Mouse (Mus musculus) fibroblast of lung, adult 2 months (primary cell): ENCODE measurements around the gene Ncoa5.

Experiments
- DNase-seq: peaks from one replicate; pipeline ENCODE4 v3.0.0-alpha.2; 2011; ENCODE audit warnings: low read depth

Ncoa5 gene

DNA sequence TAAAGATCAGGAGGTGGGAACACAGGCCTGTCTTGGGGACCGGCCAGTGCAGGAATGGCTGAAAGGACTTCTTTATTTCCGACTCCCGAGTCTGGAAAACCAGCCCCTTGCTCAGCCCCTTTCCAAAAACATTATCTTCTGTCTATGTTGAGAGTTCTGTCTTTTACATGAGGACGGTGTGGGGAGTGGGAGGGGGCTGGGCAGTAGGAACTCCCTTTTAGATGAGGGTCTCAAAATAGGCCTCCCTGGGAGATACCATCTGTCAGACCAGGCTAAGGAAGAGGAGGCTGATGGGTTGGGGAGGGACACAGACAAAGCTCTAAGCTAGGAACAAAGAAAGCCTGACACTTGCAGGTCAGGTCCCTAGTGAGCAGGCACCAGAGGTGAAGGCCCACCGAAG, 14.4 kb upstream of the Ncoa5 start:
- DNase-seq = no peak

DNA sequence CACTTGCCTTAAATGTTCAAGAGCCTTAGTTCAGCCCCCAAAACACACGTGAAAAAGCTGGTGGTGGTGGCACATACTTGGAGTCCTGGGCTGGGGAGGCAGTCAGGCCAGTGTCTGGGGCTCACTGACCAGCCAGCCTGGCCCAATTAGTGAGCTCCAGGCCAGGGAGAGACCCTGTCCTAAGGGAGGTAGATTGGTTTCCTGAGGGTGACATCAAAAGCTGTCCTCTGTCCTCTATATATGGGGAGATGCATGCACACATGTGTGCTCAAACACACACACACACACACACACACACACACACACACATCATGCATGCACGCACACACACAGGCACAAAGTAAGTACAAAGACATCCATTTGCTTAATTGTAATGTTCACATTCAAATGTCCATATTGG, 9.1 kb upstream of the Ncoa5 start:
- no peak for DNase-seq

DNA sequence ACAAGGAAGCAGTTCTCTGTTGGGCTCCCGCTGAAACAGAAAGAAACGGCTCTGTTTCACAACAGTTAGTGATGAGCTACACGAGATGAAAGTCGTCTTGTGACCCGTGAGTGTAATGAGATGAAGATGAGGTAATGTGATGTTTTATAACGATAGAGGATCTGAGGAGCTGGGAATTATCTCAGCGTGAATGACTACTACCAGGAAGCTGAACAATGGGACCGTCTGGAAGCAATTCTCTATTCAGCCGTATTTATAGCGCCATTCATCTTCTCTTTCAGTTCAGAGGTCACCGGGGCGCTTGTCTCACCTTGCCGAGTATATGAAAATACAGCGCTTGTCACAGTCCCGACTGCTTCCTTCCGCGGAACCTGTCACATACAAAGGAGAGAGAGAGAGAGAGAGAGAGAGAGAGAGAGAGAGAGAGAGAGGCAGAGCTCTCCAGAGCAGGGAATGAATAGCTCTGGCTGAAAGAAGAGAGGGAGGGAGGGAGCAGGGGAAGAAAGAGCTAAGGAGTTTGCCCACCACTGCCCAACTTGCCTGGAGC, 8.5 kb upstream of the Ncoa5 start:
- no peak for DNase-seq

DNA sequence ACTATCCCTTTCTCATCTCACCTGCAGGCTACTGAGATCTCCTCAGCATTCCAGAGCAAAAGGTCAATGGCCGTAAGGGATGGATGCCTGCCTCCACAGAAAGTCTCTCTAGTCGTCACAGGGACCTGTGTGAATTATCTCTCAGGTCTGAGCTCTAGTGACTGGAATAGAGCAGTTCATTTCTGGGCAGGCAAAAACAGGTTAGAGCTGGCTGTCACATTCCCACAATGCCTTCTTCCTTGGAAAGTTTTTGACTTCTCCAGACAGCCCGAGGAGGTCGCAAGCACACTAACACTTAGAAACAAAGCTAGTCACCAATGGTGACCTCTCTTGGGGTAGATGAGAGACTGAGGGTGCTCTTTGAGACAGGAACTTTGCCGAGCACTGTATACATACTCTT, 7.5 kb upstream of the Ncoa5 start:
- no peak for DNase-seq

DNA sequence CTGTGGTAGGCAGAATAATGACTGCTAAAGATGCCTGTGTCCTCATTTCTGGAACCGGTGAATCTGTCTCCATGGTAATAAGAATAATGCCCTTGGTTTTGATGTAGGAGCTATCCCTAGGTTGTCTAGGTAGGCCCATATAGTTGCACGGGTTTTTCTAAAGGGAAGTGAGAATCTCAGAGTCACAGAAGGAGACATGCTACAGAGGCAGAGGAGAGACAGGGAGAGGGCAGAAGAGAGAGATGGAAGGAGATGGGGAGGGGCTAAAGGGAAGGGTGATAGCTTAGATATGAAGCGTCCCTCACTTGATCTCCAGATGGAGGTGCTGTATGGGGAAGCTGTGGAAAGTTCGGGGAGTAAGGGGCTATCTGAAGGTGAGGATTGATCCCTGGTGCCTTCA, 2.7 kb upstream of the Ncoa5 start:
- DNase-seq = no peak

DNA sequence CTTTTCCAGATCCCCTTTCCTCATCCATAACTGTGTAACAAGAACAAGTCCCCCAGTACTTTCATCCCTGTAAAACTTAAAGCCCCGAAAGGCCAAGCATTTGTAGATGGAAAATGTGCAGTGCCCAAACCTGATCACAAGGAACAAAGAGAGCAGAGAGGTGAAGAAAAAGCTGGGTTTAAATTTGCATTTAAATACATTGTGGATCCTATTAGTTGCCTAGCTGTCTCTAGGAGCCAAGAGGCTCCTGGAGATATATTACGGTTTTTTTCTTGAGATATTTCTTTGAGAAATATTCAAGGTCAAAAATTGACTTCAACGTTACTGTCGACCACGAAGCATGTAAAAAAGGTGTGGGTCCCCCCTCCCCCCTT, 378 bp upstream of the Ncoa5 start:
- no peak for DNase-seq

DNA sequence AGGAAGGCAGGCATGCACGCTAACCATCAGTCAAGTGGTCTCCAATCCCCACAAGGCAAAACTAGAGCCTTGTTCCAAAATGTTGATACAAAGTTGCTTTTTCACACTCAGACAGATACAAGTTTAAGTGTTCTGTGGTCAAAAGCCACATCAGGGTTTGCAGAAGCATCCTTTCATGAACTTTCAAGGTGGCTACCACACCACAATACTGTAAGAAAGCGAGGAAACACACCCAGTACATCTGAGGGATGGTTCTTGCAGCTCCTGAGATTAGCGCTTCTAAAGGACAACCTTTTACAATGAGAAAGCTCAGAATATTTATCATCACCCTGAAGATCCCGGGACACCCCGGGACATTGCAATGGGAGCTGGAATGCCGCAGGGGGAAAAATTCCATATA, 1.4 kb downstream of the Ncoa5 start:
- DNase-seq = no peak

DNA sequence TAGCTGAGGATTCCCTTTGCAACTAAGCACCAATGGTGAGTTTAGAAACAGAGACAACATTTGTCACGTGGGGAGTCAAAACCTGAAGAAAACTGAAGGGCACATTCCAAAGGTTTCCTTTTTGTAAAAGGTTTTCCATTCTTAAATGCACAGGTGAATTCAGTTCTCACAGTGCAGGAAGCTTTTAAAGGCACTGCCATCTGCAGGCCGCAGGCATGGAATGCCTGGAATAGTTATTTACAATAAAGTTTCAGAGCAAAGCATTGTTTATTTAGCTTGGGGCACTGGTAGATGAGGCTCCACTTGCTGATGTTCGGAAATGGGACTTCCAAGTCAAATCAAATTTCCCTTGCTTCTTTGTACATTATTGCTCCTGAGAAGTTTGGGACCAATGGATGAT, 2.1 kb downstream of the Ncoa5 start:
- DNase-seq = no peak

DNA sequence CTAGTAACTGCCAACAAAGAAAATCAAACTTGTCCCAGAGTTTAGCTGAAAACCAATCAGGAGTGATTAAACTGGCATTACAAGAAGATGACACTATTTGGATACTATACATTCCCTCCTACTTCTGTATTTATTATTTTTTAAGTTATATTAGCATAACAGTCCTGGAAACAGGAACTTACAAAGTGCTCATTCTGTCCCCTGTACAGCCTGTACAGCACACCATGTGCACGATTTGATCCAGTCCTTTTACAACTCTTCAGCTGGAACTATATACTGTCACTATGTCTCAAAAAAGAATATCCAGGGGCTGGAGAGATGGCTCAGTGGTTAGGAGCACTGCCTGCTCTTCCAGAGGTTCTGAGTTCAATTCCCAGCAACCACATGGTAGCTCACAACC, 7.5 kb downstream of the Ncoa5 start:
- no peak for DNase-seq

DNA sequence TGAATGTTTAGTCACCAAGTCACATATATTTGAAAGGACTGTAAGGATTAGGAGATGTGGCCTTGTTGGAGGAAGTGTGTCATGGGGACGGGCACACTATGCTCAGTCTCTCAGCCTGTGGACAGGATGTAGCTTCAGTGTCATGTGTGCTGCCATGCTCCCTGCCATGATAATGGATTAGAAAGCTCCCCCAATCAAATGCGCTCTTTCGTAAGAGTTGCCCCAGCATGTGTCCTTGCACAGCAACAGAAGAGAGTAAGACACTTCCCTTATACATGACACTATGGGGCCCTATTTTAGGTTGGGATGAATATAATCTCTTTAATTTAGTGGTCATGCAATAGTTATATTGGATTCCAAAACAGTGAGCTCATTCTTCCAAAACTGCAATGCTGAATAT, 14.2 kb downstream of the Ncoa5 start:
- no peak for DNase-seq

DNA sequence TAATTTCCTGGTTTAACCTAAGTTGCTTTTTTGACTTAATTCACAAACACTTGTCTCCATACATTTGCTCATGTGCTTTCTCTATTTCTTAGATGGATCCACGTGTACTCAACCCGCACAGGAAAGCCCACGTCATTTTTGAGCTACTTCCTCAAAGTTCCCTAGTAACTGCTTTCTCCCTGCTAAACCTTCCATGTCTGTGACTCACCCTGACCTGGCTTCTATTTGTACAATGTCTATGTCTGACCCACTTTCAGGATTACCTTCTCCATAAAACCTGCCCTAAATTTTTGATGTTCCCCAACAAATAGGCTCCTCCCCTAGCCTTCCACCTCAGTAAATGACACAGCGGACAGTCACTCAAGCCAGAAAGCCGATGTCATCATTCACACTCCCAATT, 19.7 kb downstream of the Ncoa5 start:
- DNase-seq = no peak

DNA sequence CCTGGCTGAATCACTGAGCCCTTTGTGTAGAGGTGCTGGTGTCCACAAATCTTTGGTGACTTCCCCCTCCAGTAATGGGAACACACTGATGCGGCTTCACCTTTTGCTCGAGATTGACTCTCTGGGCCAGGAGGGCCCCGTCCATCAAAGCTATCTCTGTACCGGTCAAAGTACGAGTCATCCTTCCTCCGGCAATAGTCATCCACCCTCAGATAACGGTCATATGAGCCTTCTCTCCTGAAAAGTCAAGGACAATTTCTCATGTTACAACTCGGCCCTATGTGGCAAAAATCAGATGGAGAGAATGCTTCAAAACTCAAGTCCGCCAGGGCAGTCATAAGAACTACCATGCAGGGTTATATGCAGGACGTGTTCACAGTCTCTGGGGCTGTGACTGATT, 24.3 kb downstream of the Ncoa5 start:
- DNase-seq = no peak

DNA sequence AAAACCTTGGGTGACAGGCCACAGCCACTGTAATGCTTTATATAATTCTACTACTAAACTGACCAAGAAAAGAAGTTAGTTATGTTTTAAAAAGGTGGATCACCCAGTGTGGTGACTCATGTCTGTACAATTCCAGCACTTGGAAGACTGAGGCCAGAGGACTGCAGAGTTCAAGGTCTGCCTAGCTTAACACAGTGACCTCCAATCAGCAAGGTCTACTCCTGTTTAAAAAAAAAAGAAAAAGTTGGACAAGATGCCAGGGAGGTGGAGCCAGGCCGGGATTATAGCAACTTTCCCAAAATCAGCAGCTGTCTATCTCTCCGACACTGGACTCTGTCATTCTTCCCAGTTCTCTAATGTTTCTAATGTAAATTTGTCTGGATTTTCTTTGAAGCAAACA, 25.1 kb downstream of the Ncoa5 start:
- DNase-seq = no peak

DNA sequence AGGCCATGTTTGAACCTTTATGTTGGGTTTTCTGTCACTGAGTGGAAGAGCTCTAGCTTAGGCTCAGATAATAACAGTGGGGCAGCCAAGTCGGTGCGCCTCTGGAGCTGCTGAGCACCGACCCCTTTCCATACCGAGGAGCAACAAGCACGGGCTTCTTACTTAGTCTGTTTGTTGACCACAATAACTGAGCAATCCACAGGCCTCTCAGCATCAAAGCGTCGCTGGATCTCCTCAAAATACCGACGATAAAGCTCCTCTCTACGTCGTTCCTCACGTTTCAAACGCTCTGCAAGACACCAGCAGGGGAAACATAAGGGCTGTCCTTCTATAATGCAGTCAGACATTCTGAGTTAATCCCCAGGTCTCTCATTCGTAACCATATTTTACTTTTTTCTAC, 25.5 kb downstream of the Ncoa5 start:
- no peak for DNase-seq

DNA sequence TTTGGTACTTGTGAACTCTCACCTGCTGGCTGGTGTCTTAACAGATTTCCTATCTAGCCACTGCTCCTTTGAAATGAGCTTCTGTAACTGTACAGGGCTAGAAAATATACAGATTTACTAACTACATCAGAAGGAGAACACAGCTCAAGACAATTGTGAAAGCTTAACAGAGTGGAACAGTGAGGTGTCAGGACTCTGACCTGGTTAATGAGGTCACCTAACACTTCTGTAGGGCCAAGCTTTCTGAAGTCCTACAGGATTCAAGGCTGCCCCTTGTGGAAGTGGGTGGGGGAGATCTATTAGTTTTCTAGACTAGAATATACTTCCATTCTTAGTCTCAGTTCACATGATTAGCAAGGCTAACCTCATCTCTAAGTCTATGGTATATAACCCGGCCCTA, 26.7 kb downstream of the Ncoa5 start:
- DNase-seq = no peak

DNA sequence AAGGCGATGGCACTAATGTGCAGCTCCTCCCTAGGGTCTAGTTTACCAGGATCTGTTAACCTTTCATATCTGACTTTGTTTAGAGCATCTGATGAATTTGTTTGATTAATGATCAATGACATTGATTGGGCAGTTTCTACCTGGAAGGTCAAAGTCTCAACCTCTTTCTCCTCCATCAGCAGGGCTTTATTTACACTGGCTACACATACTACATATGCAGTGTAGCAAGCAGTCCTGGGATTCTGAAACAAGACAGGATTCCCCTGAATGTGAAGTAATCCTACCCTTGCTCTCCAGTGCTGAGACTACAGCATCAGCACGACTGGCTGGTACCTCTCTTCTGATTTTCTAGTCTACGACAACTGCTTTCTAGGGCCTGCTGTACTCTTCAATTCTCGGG, 27.9 kb downstream of the Ncoa5 start:
- no peak for DNase-seq

DNA sequence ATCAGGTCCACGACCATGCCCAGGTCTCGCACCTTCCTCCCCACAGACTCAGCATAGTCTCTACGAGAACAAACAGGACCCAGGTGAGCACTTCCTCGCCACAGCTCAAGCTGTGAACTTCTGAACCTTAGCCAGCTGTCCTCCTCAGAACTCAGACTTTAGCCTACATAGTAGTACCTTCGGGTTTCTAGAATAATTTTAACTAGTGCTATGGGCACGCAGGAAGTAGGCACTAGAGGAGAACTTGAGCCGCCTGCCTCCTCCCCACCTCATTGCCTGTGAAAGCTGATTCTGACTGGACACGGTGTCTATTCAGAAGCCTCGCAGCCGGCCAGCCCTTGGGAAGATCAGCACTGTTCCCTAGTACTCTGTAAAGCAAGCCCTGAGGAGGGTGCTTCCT, 30.4 kb downstream of the Ncoa5 start:
- DNase-seq = no peak

DNA sequence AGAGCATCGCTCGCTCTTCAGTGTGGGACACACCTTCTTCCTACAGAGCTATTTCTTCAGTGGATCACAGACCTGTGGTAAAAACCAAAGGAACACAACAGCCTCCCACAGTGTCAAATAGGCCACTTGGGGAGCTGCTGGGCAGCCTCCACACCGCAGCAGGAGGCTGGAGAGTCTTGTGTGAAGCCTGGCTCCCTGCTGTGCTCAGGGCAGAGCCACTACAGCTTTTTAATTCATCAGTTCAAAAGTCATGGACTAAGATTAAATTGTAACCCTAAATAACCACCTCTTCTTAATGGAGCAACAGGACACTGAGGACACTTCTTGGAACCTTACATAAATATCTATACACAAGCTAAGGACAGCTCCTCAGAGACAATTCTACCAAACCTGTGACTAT, 31.6 kb downstream of the Ncoa5 start:
- no peak for DNase-seq

DNA sequence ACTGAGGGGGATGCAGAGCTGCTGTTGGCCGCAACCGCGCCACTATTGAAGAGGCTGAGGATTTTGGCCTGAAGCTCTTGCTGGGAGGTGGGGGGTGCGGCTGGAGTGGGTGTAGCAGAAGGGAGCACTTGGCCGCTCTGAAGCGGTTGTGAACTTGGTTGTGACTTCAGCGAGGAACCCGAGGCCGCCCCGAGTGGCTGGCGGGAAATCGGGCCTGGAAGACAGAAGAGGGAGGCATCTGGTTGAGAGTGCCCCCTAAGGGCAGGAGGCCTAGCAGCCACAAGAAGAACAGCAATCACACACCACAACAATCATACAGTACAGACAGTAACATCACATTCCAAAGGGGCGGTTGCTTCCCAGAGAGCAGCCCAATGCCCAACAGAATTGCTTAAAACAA, 32.7 kb downstream of the Ncoa5 start:
- DNase-seq = no peak

DNA sequence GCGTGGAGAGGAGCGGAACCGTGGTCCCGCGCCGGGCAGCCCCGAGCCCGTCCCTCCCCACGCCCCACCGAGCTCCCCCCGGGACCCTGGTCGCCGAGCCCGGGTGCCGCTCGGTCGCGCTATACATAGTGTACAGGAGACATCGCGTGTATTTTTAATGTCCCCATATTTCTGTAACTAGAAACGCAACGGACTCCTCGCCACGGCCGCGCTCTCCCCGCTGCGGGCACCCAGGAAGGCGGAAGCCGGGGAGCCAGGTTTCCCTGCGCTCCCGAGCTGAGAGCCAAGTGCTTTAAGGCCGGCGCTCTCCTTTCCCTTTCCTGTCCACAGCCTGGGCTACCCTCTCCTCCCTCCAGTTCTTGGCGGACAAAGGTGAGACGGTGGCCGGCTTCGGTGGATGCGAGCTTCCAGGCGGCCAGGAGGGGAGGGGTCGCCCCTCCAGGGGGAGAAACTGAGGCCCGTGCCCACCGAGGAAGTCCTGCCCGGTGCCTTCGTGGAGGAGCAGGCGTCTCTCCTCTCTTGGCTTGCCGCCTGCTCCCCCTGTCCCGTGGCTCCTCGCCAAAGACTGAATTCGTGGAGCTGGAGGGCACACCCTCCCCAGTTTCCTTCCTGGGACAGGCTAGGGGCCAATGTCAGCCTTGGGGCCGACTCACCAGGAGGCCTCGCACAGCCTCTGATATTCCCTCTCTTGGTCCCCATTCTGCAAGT, 36.8 kb downstream of the Ncoa5 start:
- no peak for DNase-seq

DNA sequence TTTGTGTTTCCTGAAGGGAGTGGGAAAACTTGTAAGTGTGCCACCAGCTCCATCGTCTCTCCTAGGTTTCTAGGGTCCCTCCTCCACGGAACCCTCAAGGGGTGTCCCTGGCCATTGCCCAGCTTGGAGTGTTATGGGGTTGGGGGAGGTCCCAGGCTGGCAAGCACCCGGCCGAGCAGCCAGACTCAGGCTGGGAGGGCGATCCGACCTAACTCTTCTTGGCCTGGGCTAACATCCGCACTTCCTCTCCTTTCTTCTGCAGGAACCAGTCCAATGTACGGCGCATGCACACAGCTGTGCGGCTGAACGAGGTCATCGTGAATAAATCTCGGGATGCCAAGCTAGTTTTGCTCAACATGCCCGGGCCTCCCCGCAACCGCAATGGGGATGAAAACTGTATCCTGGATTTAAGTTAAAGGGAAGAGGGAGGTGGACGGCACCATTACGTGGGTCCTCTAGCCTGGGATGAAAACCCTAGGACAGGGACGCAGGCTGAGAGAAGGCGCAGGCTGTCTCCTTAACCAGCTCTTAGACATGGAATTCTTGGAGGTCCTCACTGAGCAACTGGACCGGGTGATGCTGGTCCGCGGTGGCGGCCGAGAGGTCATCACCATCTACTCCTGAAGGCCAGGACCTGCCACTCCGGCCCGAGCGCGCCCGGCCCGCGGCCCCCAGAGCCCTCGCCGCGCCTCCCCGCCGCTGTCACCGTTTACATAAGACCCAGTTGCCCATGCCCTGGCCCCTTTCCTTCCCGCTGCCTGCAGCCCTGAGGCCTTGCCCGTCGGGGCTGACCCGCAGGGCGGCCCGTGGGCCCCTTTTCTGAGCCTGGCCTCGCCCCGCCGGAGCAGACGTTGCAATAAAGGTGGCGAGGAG, 37.6 kb downstream of the Ncoa5 start:
- DNase-seq = no peak

DNA sequence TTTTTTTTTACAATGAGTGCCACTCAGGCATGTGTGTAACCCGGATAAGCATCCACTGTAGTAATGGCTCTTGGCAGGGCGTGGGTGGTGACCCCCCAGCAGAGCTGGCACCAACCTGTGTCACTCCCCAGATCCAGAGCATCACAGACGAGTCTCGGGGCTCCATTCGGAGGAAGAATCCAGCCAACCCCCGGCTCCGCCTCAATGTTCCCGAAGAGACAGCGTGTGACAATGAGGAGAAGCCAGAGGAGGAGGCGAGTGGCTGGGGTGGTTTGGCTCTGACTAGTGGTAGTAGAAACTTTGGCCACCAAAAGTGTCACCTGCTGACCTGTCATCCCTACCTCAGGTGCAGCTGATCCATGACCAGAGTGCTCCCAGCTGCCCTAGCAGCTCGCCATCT, 38.7 kb downstream of the Ncoa5 start:
- no peak for DNase-seq

DNA sequence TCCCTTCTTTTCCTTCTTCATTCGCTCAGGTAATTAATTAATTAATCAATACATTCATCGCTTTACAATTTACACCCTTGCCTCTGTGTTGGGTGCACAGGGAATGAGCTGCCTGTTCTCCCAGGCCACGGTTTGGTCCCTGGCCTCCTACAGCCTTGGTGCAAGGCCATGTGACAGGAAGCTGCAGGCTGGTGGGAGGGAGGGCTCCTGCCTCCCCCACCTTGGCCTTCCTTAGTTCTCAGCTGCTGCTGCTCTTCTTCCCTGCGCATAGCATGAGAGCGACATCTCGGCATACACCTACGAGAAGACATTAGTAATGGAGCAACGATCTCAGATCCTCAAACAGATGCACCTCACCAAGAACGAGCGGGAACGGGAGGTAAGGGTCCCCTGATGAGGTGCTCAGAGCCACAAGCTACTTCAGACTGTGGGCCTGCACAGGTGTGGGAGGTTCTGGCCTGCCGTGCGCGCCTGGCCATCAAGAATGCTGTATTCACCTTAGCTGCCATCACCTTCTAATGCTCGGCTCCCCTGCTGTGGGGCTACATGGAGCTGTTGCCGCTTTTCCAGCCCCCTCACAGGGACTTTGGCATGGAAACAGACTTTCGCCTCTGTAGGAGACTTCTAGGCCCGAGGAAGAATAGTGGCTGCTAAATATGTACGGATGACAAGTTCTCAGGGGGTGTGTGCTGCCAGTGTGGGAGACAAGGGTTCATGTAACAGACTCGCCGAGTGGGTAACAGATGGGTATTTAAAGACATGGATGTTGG, 39.8 kb downstream of the Ncoa5 start:
- DNase-seq = no peak
